Mouse (Mus musculus) CH12.LX (cell line): ENCODE results near the gene Crisp2.

Source experiments
- CTCF ChIP-seq, 2 experiments: IDR thresholded peaks in 1 of 2; conservative IDR thresholded peaks in 1 of 2; 2 replicates each; pipeline ENCODE4 v1.5.1; 2011 to 2012; ENCODE audit warnings: low read depth in 2 of 2, low read length in 2 of 2, improper control_type of control experiment in 1 of 2, inconsistent platforms in 1 of 2, mild to moderate bottlenecking in 1 of 2, moderate library complexity in 1 of 2
- MAX ChIP-seq: IDR thresholded peaks from 2 replicates; pipeline ENCODE4 v1.6.1; 2011; ENCODE audit warnings: low read length, improper control_type of control experiment
- RAD21 ChIP-seq: IDR thresholded peaks from 2 replicates; pipeline ENCODE4 v1.6.1; 2011; ENCODE audit warnings: low read depth, mild to moderate bottlenecking, low read length, improper control_type of control experiment, moderate library complexity

DNA sequence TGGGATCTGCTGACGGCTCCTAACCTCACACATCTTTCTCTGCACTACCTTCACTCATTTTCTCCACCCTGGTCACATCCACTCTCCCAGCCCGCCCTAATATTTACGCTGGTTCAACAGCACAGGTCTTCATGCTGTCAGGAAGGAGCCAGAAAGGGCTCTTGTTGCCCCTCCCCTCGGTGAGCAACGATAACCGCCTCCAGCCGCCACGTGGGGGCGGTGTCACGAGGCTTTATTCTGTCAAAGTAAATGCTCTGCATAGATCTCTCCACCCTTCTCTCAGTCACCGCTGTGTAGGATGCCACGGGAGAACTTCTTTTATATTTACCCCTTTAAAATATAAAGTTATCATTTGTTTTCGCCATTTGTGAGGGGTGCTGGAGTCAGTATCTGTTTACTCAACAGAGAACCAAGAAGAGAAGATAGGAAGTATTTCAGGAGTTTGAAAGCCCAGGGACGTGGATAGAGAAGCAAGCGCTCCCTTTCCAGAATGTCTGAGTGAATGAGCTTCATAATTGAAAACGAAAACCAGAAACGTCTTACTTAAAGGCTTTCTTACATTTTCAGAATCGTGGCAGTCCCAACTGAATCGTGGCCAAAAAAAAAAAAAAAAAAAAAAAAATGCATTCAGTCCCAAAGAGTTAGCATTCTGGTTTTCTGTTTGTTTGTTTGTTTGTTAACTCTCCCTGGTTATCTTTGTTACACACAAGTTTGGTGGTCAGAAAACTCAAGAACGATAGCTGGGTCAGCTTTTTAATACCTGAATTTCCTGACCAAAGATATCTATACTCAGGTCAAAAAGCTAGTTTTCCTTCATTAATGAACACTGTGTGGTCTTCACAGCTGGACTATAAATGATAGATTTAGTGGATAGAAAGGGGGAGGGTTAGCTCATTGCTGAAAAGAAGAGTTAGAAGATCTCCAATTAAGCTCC lies 12.6 kb downstream of the Crisp2 start:
- TF ChIP-seq RAD21 = no peak
- no peak for TF ChIP-seq CTCF (conservative IDR thresholded peaks at IDR 0.05 in 1 of 2, IDR thresholded peaks at IDR 0.05 in 1 of 2; ENCODE audit: low read depth in 2 of 2, low read length in 2 of 2)
- TF ChIP-seq MAX = no peak
